Mouse (Mus musculus) neutrophil, adult 5-6 weeks (primary cell): Measurements from ENCODE around the gene Ube2i. TPM values are rescaled to one million over a fixed set of nuclear protein-coding genes. Genes with fewer than 3 reads are reported as not detected.

Experiments used
- ATAC-seq: fragments of 151-379, 151-347 bp; 2 replicates; pipeline ENCODE4 v1.8.0; 2017; ENCODE audit warnings: mild to moderate bottlenecking, moderate TSS enrichment; ENCODE audit not compliant: insufficient number of reproducible peaks, poor library complexity, low FRiP score, severe bottlenecking; ENCODE audit errors: extremely low read depth
- total RNA-seq: library from RNA; stranded (forward); fragments of 200-1000 nt; gene quantifications from 2 replicates; pipeline ENCODE4 v1.2.3, GENCODE M21; 2017

Gene Ube2i
- 303 and 329 TPM in 2 replicates for total RNA-seq

- ATAC-seq, result no peak
Measured at GRCm38 (mm10) chr17:25274571-25275346, at the start of gene Ube2i. Gene Ube2i (minus strand): TSS chr17:25274622.

GRCm38 (mm10) chr17:25322930-25323329 is 48.5 kb upstream of the Ube2i start:
- no peak for ATAC-seq

GRCm38 (mm10) chr17:25320819-25321218 is 46.4 kb upstream of the Ube2i start:
- ATAC-seq, result no peak

GRCm38 (mm10) chr17:25318354-25318753 is 43.9 kb upstream of the Ube2i start, which contains the start of gene Prss29:
Gene Prss29 (plus strand): TSS chr17:25318654.
- no peak for ATAC-seq

- ATAC-seq, result no peak
Measured at GRCm38 (mm10) chr17:25308346-25308745, 33.9 kb upstream of the Ube2i start, which contains the start of gene Prss28. Gene Prss28 (plus strand): TSS chr17:25308646.

- ATAC-seq, result no peak
Measured at GRCm38 (mm10) chr17:25298094-25298493, 23.7 kb upstream of the Ube2i start, which contains the start of gene Prss34. Gene Prss34 (plus strand): TSS chr17:25298394.

- ATAC-seq, result no peak
Measured at GRCm38 (mm10) chr17:25294111-25294510, 19.7 kb upstream of the Ube2i start.

GRCm38 (mm10) chr17:25293495-25293894 is 19.1 kb upstream of the Ube2i start:
- no peak for ATAC-seq

- no peak for ATAC-seq
Measured at GRCm38 (mm10) chr17:25290411-25290810, 16.0 kb upstream of the Ube2i start.

GRCm38 (mm10) chr17:25288842-25289241 is 14.4 kb upstream of the Ube2i start:
- peak; percentile 58; the same call in 1 of the 2 replicates for ATAC-seq

- peak; percentile 86; the same call in 1 of the 2 replicates for ATAC-seq
Measured at GRCm38 (mm10) chr17:25285033-25285432, 10.6 kb upstream of the Ube2i start.

GRCm38 (mm10) chr17:25282133-25282532 is 7.7 kb upstream of the Ube2i start:
- 0 out of 2 replicates have a peak, but pooled peaks have one; percentile 33 for ATAC-seq

- no peak for ATAC-seq
Measured at GRCm38 (mm10) chr17:25275833-25276232, 1.4 kb upstream of the Ube2i start.

- ATAC-seq, result peak; percentile 77
Measured at GRCm38 (mm10) chr17:25273706-25274501, 518 bp downstream of the Ube2i start.

- peak; percentile 54 for ATAC-seq
Measured at GRCm38 (mm10) chr17:25272951-25273705, 1.3 kb downstream of the Ube2i start.

- no peak for ATAC-seq
Measured at GRCm38 (mm10) chr17:25272326-25272725, 2.1 kb downstream of the Ube2i start.

GRCm38 (mm10) chr17:25270795-25271335 is 3.6 kb downstream of the Ube2i start:
- no peak for ATAC-seq

GRCm38 (mm10) chr17:25264453-25264852 is 10.0 kb downstream of the Ube2i start:
- no peak for ATAC-seq

- no peak for ATAC-seq
Measured at GRCm38 (mm10) chr17:25257804-25258261, 16.6 kb downstream of the Ube2i start.
